Mouse (Mus musculus) kidney, embryonic 14.5 days (tissue): Measurements from ENCODE around the gene Acer3. TPM values are rescaled to one million over a fixed set of nuclear protein-coding genes. Genes with fewer than 3 reads are reported as not detected.

ENCODE experiments used
- ATAC-seq: fragments of 200-750 bp; cut with Nextera tagmentation; 2 replicates; pipeline ENCODE4 v1.8.0; 2017; ENCODE audit warnings: moderate number of reproducible peaks, mild to moderate bottlenecking, moderate TSS enrichment, moderate library complexity; ENCODE audit not compliant: low FRiP score, low TSS enrichment
- H3K27ac ChIP-seq: fragments of 300-500 bp; sonication (generic); 2 replicates; pipeline ENCODE4 v1.5.1; 2014; ENCODE audit warnings: low read depth, mild to moderate bottlenecking, low read length, moderate library complexity, mixed read lengths
- H3K27me3 ChIP-seq: fragments of 300-500 bp; sonication (generic); 2 replicates; pipeline ENCODE4 v1.6.1; 2014; ENCODE audit warnings: mild to moderate bottlenecking, low read length; ENCODE audit not compliant: control insufficient read depth, insufficient read depth
- H3K36me3 ChIP-seq: fragments of 300-500 bp; sonication (generic); 2 replicates; pipeline ENCODE4 v1.6.1; 2014; ENCODE audit warnings: low read length, mixed read lengths; ENCODE audit not compliant: control insufficient read depth, insufficient read depth
- H3K4me1 ChIP-seq: fragments of 300-500 bp; sonication (generic); 2 replicates; pipeline ENCODE4 v1.6.1; 2014; ENCODE audit warnings: low read length, mixed read lengths; ENCODE audit not compliant: control insufficient read depth, insufficient read depth
- H3K4me2 ChIP-seq: fragments of 300-500 bp; sonication (generic); replicated peaks from 2 replicates; pipeline ENCODE4 v1.6.1; 2014; ENCODE audit warnings: low read depth, mild to moderate bottlenecking, low read length
- H3K4me3 ChIP-seq: fragments of 300-500 bp; sonication (generic); 2 replicates; pipeline ENCODE4 v1.5.1; 2014; ENCODE audit warnings: mild to moderate bottlenecking, low read length
- H3K9ac ChIP-seq: fragments of 300-500 bp; sonication (generic); 2 replicates; pipeline ENCODE4 v1.6.1; 2014; ENCODE audit warnings: low read depth, mild to moderate bottlenecking, low read length, moderate library complexity
- H3K9me3 ChIP-seq: fragments of 300-500 bp; sonication (generic); 2 replicates; pipeline ENCODE4 v1.6.1; 2016; ENCODE audit warnings: low read length; ENCODE audit not compliant: control insufficient read depth
- WGBS: fragments of 180-500 bp; shearing (Covaris S2); extraction: QIAGEN DNeasy Blood & Tissue Kit; methylation state at CpG from one replicate; pipeline ENCODE4 v1.1.7; 2014; 5-methylcytosine and 5-hydroxymethylcytosine counted together
- polyA plus RNA-seq: library from polyadenylated mRNA; unstranded; fragments of >200 nt; fragmentation: Nextera tagmentation; extraction: Ambion mirVana; gene quantifications from 2 replicates; pipeline ENCODE4 v1.2.1, GENCODE M21; 2014

The Acer3 gene
- polyA plus RNA-seq, 1 experiment from 2014 or later = 25.6 TPM

DNA sequence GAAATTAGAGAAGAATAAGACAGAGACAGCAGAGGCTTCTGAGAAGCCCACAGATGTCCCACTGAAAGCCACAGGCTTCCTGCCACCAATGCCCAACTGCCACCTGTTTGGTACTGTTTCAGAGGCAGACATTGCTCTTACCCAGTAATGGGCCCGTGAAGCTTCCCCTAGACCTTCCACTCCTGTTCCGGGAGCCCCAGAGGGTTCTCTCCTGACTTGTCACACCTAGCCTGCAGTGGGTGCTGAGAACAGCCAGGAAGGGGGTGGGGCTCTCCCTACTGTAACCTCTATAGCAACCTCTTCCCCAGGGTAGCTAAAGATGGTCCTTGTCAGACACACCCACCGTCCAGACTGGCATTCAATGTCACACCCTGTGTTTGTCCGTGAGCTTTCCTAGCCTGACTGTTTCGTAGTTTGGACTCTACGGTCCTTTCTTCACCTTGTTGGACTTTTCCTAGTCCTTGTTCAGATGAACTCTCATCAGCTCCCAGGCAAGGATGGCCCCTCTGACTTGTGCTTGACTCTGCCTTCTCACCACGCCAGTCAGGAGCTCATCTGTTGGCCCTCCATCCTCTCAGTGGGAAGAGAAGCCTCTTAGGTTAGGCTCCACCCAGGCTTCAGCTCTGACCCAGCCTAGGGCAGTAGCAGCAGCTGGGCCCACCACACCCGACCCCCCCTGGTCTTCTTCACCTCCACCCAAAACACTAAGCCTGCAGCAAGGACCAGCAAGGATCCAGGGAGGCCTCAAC is 144.5 kb downstream of the Acer3 start:
- H3K4me2 ChIP-seq = peak overlapping the region; percentile 79
- ATAC-seq = no peak
- peaks cover 6% of the 10 kb centered on the region; the same call in 1 of the 2 replicates for H3K4me1 ChIP-seq
- H3K36me3 ChIP-seq = no peaks in the 10 kb centered on the region
- H3K27ac ChIP-seq = no peak overlapping the region
- WGBS = 71% methylated on average over 8 of the region's 8 CpGs
- H3K4me3 ChIP-seq = peak overlapping the region; percentile 82
- 0 out of 2 replicates have a peak, but pooled peaks cover 3% of the 10 kb centered on the region for H3K27me3 ChIP-seq
- no peak overlapping the region for H3K9ac ChIP-seq
- no peaks in the 10 kb centered on the region for H3K9me3 ChIP-seq

DNA sequence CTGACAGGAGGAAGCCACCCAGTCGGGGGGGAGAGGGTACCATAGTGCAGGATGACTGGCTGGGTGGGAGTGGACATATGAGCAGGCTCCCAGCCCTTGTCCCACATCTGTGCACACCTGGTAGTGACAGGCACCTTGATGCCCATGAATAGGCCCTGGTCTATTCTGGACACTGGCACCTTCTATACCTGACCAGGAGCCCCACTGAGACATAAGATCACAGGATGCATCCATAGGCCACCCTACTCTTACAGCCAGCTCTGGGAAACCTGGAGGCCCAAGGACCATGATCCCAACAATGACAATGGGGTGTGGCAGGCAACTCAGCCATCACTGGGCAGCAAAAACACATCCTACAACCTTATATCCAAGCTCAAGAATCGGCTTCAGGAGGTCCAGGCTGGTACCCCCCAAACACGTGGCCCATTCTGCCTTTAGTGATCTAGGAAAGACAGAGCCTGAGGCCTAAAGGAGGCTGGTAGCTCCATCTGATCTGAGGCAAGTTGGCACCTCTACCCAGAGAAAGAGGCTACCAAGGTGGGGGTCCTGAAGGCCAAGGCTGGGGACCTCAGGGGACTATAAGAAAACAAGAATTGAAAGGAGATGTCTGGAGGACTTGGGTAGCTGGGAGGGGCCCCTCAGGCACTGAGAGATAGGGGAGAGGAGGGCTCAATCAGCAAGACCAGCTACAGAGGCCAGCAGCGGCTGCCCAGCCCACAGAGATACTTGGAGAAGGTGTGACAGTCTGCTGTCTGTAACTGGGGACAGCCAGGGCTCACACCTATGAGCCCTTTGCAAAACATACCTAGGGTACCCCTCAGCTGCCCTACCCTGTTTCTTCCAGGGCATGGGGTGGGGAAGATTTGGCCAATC is 145.9 kb downstream of the Acer3 start:
- no peak for ATAC-seq
- Histone ChIP-seq H3K9me3 (no peaks in the 10 kb centered on the region), H3K27me3 (0 out of 2 replicates have a peak, but pooled peaks cover 3% of the 10 kb centered on the region), H3K4me1 (peaks cover 6% of the 10 kb centered on the region; the same call in 1 of the 2 replicates), H3K4me2 (no peak overlapping the region), H3K36me3 (no peaks in the 10 kb centered on the region), H3K4me3 (no peak overlapping the region), H3K9ac (no peak overlapping the region), H3K27ac (no peak overlapping the region)
- 78% methylated on average over 4 of the region's 4 CpGs for WGBS

DNA sequence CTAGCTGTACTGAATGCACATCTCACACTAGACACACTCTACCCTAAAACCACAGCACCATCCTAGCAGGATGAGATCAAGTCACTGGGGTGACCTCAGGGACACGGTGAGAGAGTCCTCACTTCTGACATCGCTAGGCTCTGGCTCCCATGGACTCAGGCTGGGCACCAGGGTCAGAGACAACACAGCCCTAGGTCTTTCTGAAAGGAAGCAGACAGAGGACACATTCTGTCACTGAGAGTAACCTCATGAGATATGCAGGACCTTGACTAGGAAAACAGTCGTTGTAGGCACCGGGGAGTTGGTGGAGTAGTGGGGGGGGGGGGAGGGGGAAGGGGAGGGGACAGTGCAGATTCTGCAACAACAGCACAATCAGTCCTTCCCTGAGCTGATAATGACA is 147.6 kb downstream of the Acer3 start:
- no peaks in the 10 kb centered on the region for H3K9me3 ChIP-seq
- H3K36me3 ChIP-seq = no peaks in the 10 kb centered on the region
- 50% methylated on average over 4 of the region's 4 CpGs for WGBS
- no peak overlapping the region for H3K4me2 ChIP-seq
- no peak for ATAC-seq
- H3K4me1 ChIP-seq = peaks cover 3% of the 10 kb centered on the region; the same call in 1 of the 2 replicates
- H3K27me3 ChIP-seq = 0 out of 2 replicates have a peak, but pooled peaks cover 3% of the 10 kb centered on the region
- no peak overlapping the region for H3K27ac ChIP-seq
- H3K9ac ChIP-seq = no peak overlapping the region
- no peak overlapping the region for H3K4me3 ChIP-seq

DNA sequence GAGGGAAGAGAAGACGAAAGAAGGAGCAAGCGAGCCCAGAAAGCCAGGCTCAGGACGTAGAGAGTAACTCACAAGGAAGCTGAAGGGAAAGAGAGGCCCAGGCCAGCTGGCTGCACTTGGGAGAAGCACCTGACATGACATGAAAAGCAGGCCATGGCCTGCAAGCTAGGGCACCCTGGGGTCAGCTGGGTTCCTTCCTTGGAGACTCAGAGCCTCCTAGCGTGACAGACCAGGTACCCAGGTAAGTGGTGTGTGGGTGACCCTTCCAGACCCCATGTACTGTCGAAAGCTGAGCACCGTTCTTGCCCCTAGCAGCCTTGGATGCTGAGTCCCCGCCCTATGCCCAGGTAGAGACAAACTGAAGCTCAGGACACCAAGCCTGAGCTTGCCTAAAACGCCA is 148.3 kb downstream of the Acer3 start:
- 82% methylated on average over 8 of the region's 8 CpGs for WGBS
- no peak overlapping the region for H3K9ac ChIP-seq
- no peaks in the 10 kb centered on the region for H3K36me3 ChIP-seq
- no peak for ATAC-seq
- no peak overlapping the region for H3K27ac ChIP-seq
- H3K4me1 ChIP-seq = 0 out of 2 replicates have a peak, but pooled peaks cover 3% of the 10 kb centered on the region
- H3K9me3 ChIP-seq = no peaks in the 10 kb centered on the region
- no peak overlapping the region for H3K4me2 ChIP-seq
- 0 out of 2 replicates have a peak, but pooled peaks cover 3% of the 10 kb centered on the region for H3K27me3 ChIP-seq
- no peak overlapping the region for H3K4me3 ChIP-seq

DNA sequence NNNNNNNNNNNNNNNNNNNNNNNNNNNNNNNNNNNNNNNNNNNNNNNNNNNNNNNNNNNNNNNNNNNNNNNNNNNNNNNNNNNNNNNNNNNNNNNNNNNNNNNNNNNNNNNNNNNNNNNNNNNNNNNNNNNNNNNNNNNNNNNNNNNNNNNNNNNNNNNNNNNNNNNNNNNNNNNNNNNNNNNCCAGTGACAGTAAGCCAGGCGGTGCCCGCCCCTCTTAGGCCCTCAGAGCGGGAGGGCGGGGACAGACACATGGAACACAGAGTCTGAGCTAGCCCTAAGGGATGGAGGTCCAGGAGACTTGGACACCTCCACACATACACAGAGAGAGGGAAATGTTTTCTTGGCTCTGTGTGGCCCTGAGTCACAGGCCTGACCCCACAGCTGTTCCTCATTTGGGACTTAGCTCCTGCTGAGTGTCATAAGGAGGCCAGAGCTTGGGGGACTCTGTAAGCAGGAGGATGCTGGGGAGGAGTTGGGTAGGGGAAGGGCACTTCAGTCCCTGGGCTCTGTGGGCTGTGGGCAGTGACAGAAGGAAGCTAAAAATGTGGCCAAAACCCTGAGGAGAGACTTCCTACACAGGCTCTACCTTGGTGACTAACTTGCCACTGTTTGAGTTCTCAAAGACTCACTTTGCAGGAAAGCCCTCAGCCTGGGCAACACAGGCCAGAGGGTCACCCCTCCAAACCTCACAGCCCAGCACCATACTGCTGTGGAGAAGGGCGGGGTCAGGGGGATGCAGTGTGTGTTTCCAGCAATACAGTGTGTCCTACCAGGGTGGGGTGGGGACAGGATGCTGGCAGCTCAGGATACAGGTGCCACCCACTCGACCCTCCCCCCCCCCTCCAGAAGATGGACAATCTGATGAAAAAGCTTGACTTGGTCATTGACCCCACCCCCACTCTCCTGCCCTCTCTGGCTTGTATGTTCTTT is 149.6 kb downstream of the Acer3 start:
- no peaks in the 10 kb centered on the region for H3K36me3 ChIP-seq
- peak overlapping the region; percentile 32; the same call in 1 of the 2 replicates for H3K27ac ChIP-seq
- H3K4me2 ChIP-seq = no peak overlapping the region
- 0 out of 2 replicates have a peak, but pooled peaks cover 3% of the 10 kb centered on the region for H3K4me1 ChIP-seq
- H3K9me3 ChIP-seq = no peaks in the 10 kb centered on the region
- 0 out of 2 replicates have a peak overlapping the region, but pooled peaks have one; percentile 12 for H3K9ac ChIP-seq
- ATAC-seq = peak; percentile 69
- H3K27me3 ChIP-seq = no peaks in the 10 kb centered on the region
- 71% methylated on average over 6 of the region's 6 CpGs for WGBS
- H3K4me3 ChIP-seq = no peak overlapping the region

DNA sequence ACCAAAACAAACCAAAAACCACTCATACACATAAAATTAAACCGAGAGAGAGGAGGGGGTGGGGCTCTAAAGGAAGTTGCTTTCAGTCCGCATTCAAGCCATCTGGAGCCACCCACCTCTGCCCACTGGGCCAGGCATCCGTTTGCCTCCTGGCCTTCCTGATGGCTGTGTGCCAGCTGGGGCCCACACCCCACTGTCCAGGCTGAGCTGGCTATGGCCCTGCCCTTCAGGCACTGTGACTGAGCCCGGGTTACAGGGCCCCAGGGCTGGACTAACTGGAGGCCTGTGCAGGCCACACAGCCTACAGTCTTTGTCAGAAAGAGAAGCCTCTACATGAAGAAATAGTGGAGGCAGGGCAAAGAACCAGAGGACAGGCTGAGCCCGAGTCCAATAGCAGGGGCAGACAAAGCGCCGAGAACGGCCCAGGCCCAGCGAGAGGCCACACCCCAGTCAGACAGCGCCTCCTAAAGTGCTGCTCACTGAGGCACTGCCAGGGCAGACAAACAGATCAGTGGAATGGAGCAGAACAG is 155.9 kb downstream of the Acer3 start:
- Histone ChIP-seq H3K4me2 (no peak overlapping the region), H3K27me3 (no peaks in the 10 kb centered on the region), H3K9me3 (no peaks in the 10 kb centered on the region), H3K4me3 (no peak overlapping the region), H3K9ac (no peak overlapping the region), H3K27ac (peak overlapping the region; percentile 83), H3K36me3 (no peaks in the 10 kb centered on the region), H3K4me1 (peaks cover 13% of the 10 kb centered on the region)
- 50% methylated on average over 10 of the region's 10 CpGs for WGBS
- peak; percentile 63 for ATAC-seq

DNA sequence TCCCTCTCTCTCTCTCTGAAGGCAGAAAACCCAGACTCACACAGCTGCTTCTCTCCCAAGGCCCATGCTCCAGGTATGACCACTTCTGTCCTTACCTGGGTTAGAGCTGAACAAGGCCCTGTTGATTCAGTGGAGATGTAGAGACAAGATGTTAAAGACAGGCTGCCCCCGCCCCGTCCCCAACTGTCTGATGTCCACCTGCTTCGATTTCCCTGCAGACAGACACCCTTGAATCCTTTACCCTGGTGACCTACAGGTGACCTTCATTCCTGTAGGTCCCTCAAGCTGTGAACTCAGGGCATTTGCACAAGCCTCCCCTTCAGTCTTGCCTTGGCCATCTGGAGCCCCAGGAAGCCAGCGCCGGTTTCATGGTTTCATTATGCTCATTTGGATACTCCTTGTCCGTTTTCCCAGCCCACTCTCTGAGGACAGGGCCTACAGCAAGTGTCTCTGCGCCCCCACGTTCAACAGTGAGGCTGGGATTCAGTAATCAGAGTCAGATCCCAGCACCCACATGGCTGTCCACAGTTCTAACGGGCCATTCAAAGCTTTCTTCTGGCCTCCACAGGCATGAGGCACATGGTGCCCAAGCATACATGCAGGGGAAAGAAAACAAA is 156.5 kb downstream of the Acer3 start:
- H3K9me3 ChIP-seq = no peaks in the 10 kb centered on the region
- WGBS = 74% methylated on average over 9 of the region's 9 CpGs
- H3K9ac ChIP-seq = no peak overlapping the region
- no peaks in the 10 kb centered on the region for H3K36me3 ChIP-seq
- ATAC-seq = no peak
- H3K4me1 ChIP-seq = peaks cover 18% of the 10 kb centered on the region
- H3K4me3 ChIP-seq = no peak overlapping the region
- H3K4me2 ChIP-seq = no peak overlapping the region
- H3K27ac ChIP-seq = peak overlapping the region; percentile 83; the same call in 1 of the 2 replicates
- H3K27me3 ChIP-seq = no peaks in the 10 kb centered on the region

DNA sequence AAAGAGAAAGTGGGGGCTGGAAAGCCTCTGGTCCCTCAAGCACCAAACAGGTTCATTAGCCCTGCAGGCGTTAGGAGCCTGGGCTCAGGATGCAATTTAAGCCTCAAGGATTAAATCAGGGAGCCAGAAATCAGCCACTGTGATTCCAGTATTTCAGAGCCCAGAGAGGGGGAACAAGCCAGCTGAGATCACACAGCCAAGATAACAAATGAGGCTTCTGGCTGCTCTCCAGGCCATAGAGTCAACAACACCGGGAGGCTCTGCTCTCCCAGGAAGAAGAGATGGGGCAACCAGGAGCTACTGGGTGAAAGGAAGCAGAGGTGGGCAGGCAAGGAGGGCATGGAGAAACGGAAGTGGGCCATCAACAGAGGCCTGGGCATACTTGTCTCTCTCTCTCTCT is 157.3 kb downstream of the Acer3 start:
- ATAC-seq = no peak
- H3K4me2 ChIP-seq = no peak overlapping the region
- no peak overlapping the region for H3K9ac ChIP-seq
- H3K27me3 ChIP-seq = no peaks in the 10 kb centered on the region
- H3K36me3 ChIP-seq = no peaks in the 10 kb centered on the region
- no peak overlapping the region for H3K4me3 ChIP-seq
- WGBS = 41% methylated on average over 3 of the region's 3 CpGs
- H3K27ac ChIP-seq = no peak overlapping the region; the same call in 1 of the 2 replicates
- no peaks in the 10 kb centered on the region for H3K9me3 ChIP-seq
- peaks cover 26% of the 10 kb centered on the region for H3K4me1 ChIP-seq
